Mouse (Mus musculus) lung, adult 2 months (tissue): ENCODE measurements at regions not wholly inside any gene's neighbourhood (a gene's known extent, or its start where the extent isn't known, plus 50 kb on each side); places are given as distances from the start of the nearest gene placed in this dataset.

ENCODE experiments used
- CTCF ChIP-seq: fragments of 200-500 bp; IDR thresholded peaks from 2 replicates; pipeline ENCODE4 v1.5.1; 2011; ENCODE audit warnings: mild to moderate bottlenecking, low read length, control low read depth; ENCODE audit not compliant: insufficient read depth
- POLR2A ChIP-seq: fragments of 200-500 bp; IDR thresholded peaks from 2 replicates; pipeline ENCODE4 v1.6.1; 2011; ENCODE audit warnings: low read depth, mild to moderate bottlenecking, control low read depth, low read length, borderline replicate concordance; ENCODE audit errors: extremely low read depth

DNA sequence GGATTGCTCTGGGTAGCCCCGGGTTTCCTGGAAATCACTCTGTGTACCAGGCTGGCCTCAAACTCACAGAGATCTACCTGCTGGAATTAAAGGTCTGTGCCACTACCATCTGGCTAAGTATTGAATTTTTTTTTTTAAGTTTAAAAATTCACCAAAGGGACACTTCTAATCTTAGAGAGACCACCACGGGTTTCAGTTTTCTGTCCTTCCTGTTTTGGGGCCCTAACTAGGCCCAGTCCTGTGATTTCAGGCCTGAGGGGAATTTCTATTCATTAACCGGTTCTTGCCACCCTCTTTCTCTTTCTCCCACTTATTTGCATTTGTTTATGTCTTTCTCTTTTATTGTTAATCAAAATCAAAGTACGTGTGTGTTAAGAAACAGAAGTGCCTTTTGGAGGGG, 122.1 kb upstream of the Cdk6 start:
- TF ChIP-seq CTCF: no peak
- TF ChIP-seq POLR2A: no peak
